Mouse (Mus musculus): Measurements from ENCODE around the gene Pmch. TPM values are rescaled to one million over a fixed set of nuclear protein-coding genes. Genes with fewer than 3 reads are reported as not detected.

Gene Pmch
- total RNA-seq (2014; rRNA removed) (not detected in 2 replicates), polyA plus RNA-seq (2015; fragmentation: Nextera tagmentation; extraction: Ambion mirVana) (0.36 TPM in 1 of 2 replicates, not detected in the other)

DNA sequence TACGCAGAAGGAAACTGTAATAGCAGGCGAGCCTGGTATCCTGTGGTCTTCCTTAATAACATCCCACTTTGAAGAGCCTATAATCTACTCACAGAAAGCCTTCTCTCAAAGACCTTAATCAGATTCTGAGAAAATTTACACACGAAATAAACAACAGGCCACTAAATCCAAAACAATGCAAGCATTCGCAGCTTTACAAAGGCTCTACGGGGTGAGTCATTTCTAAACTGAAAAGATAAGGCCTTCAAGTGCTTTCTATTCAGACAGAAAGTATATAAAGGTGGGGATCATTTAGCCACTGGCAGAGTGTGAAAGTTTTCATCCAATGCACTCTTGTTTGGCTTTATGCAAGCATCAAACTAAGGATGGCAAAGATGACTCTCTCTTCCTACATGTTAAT is at the start of gene Pmch:
Gene Pmch (plus strand): TSS at position 301 of the 400 bp plus-strand sequence.
- WGBS = 54% methylated on average over 5 of the region's 5 CpGs
- Histone ChIP-seq H3K4me3 (ENCODE audit: low read length) (no peak within 1 kb of the TSS), H3K9me3 (ENCODE audit: low read length) (no peaks in the 10 kb centered on the region), H3K9ac (replicated peaks; ENCODE audit: low read length) (no peak within 1 kb of the TSS), H3K27ac (no peak within 1 kb of the TSS), H3K27me3 (ENCODE audit: insufficient read depth, low read length) (no peaks in the 10 kb centered on the region), H3K4me1 (ENCODE audit: insufficient read depth, low read length) (no peaks in the 10 kb centered on the region), H3K4me2 (ENCODE audit: low read depth, low read length) (no peak within 1 kb of the TSS), H3K36me3 (ENCODE audit: insufficient read depth, low read length) (no peaks in the 10 kb centered on the region)
- no peak for TF ChIP-seq CTCF (IDR thresholded peaks at IDR 0.05; ENCODE audit: low read depth)
- DNase-seq (ENCODE audit: low spot score) = no peak
- ATAC-seq = no peak

DNA sequence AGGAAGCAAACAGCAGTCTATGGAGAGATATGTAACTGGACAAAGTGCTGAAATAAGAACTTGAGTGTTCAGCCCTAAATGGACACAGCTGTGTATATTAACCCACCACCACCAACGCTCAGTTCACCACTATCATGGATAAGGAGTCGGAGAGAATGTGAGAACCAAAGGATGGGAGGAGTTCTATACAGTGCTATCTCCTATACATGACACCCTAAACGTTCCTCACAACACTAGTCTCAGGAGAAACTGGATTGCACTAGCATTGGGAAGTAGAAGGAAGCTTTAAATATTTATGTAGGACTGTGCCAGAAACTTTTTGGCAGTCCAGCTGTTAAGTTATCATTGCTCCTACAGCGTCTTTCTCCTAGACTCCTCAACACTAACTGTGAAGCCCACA is 46.6 kb upstream of the Pmch start:
- 90% methylated on average over 4 of the region's 4 CpGs for WGBS
- no peak for TF ChIP-seq CTCF (IDR thresholded peaks at IDR 0.05; ENCODE audit: low read depth)
- ATAC-seq = no peak

GRCm38 (mm10) chr10:88046098-88046771 is 44.6 kb upstream of the Pmch start:
- no peaks in the 10 kb centered on the region for H3K27me3 ChIP-seq (ENCODE audit: insufficient read depth, low read length)
- TF ChIP-seq CTCF (IDR thresholded peaks at IDR 0.05; ENCODE audit: low read depth) = no peak

More for the DNA sequence above, 46.6 kb upstream of the Pmch start:
- Histone ChIP-seq H3K4me2 (ENCODE audit: low read depth, low read length) (no peak overlapping the region), H3K9me3 (ENCODE audit: low read length) (no peaks in the 10 kb centered on the region), H3K27me3 (ENCODE audit: insufficient read depth, low read length) (no peaks in the 10 kb centered on the region), H3K36me3 (ENCODE audit: insufficient read depth, low read length) (no peaks in the 10 kb centered on the region), H3K4me1 (ENCODE audit: insufficient read depth, low read length) (no peaks in the 10 kb centered on the region), H3K9ac (replicated peaks; ENCODE audit: low read length) (no peak overlapping the region), H3K4me3 (ENCODE audit: low read length) (no peak overlapping the region), H3K27ac (no peak overlapping the region)
- DNase-seq (ENCODE audit: low spot score) = no peak

GRCm38 (mm10) chr10:88054233-88054985 is 36.5 kb upstream of the Pmch start:
- H3K36me3 ChIP-seq (ENCODE audit: insufficient read depth, low read length) = no peaks in the 10 kb centered on the region
- H3K4me1 ChIP-seq (ENCODE audit: insufficient read depth, low read length) = no peaks in the 10 kb centered on the region
- TF ChIP-seq CTCF (IDR thresholded peaks at IDR 0.05; ENCODE audit: low read depth) = no peak
- H3K9ac ChIP-seq (replicated peaks; ENCODE audit: low read length) = no peak overlapping the region
- WGBS = 84% methylated on average over 14 of the region's 14 CpGs
- ATAC-seq = no peak
- H3K4me3 ChIP-seq (ENCODE audit: low read length) = no peak overlapping the region
- H3K4me2 ChIP-seq (ENCODE audit: low read depth, low read length) = no peak overlapping the region
- no peak for DNase-seq (ENCODE audit: low spot score)
- no peaks in the 10 kb centered on the region for H3K27me3 ChIP-seq (ENCODE audit: insufficient read depth, low read length)
- no peak overlapping the region for H3K27ac ChIP-seq
- no peaks in the 10 kb centered on the region for H3K9me3 ChIP-seq (ENCODE audit: low read length)

More at GRCm38 (mm10) chr10:88046098-88046771, 44.6 kb upstream of the Pmch start:
- Histone ChIP-seq H3K36me3 (ENCODE audit: insufficient read depth, low read length) (no peaks in the 10 kb centered on the region), H3K9me3 (ENCODE audit: low read length) (no peaks in the 10 kb centered on the region), H3K4me2 (ENCODE audit: low read depth, low read length) (no peak overlapping the region), H3K27ac (no peak overlapping the region), H3K4me3 (ENCODE audit: low read length) (no peak overlapping the region), H3K4me1 (ENCODE audit: insufficient read depth, low read length) (no peaks in the 10 kb centered on the region), H3K9ac (replicated peaks; ENCODE audit: low read length) (no peak overlapping the region)
- WGBS = 60% methylated on average over 11 of the region's 11 CpGs
- ATAC-seq (no peak), DNase-seq (ENCODE audit: low spot score) (peak; percentile 27)

GRCm38 (mm10) chr10:88056950-88057649 is 33.8 kb upstream of the Pmch start:
- Histone ChIP-seq H3K9me3 (ENCODE audit: low read length) (no peaks in the 10 kb centered on the region), H3K4me1 (ENCODE audit: insufficient read depth, low read length) (no peaks in the 10 kb centered on the region), H3K4me2 (ENCODE audit: low read depth, low read length) (no peak overlapping the region), H3K27ac (no peak overlapping the region), H3K36me3 (ENCODE audit: insufficient read depth, low read length) (no peaks in the 10 kb centered on the region), H3K27me3 (ENCODE audit: insufficient read depth, low read length) (no peaks in the 10 kb centered on the region), H3K9ac (replicated peaks; ENCODE audit: low read length) (no peak overlapping the region), H3K4me3 (ENCODE audit: low read length) (no peak overlapping the region)
- peak; percentile 23 for DNase-seq (ENCODE audit: low spot score)
- peak; percentile 18; the same call in 1 of the 2 replicates for TF ChIP-seq CTCF (IDR thresholded peaks at IDR 0.05; ENCODE audit: low read depth)
- ATAC-seq = no peak
- 68% methylated on average over 14 of the region's 14 CpGs for WGBS

GRCm38 (mm10) chr10:88063436-88063835 is 27.4 kb upstream of the Pmch start:
- H3K4me3 ChIP-seq (ENCODE audit: low read length) = no peak overlapping the region
- H3K27me3 ChIP-seq (ENCODE audit: insufficient read depth, low read length) = no peaks in the 10 kb centered on the region
- no peak for TF ChIP-seq CTCF (IDR thresholded peaks at IDR 0.05; ENCODE audit: low read depth)
- H3K4me2 ChIP-seq (ENCODE audit: low read depth, low read length) = no peak overlapping the region
- WGBS = 69% methylated on average over 4 of the region's 4 CpGs
- DNase-seq (ENCODE audit: low spot score) (peak; percentile 20), ATAC-seq (no peak)
- H3K9ac ChIP-seq (replicated peaks; ENCODE audit: low read length) = no peak overlapping the region
- no peak overlapping the region for H3K27ac ChIP-seq
- no peaks in the 10 kb centered on the region for H3K36me3 ChIP-seq (ENCODE audit: insufficient read depth, low read length)
- no peaks in the 10 kb centered on the region for H3K4me1 ChIP-seq (ENCODE audit: insufficient read depth, low read length)
- no peaks in the 10 kb centered on the region for H3K9me3 ChIP-seq (ENCODE audit: low read length)

Measured in hindbrain, postnatal 0 days (tissue).